Mouse (Mus musculus) cortical plate, adult 2 months (tissue): ENCODE results near the gene Gm10837.

Source experiments
- CTCF ChIP-seq: fragments of 200-500 bp; IDR thresholded peaks from 2 replicates; pipeline ENCODE4 v1.5.1; 2011; ENCODE audit warnings: mild to moderate bottlenecking, control low read depth, low read length; ENCODE audit not compliant: insufficient read depth; ENCODE audit errors: extremely low read depth
- POLR2A ChIP-seq: fragments of 200-500 bp; IDR thresholded peaks from 2 replicates; pipeline ENCODE4 v1.6.1; 2011; ENCODE audit warnings: mild to moderate bottlenecking, low read length, control low read depth; ENCODE audit not compliant: insufficient read depth; ENCODE audit errors: extremely low read depth

DNA sequence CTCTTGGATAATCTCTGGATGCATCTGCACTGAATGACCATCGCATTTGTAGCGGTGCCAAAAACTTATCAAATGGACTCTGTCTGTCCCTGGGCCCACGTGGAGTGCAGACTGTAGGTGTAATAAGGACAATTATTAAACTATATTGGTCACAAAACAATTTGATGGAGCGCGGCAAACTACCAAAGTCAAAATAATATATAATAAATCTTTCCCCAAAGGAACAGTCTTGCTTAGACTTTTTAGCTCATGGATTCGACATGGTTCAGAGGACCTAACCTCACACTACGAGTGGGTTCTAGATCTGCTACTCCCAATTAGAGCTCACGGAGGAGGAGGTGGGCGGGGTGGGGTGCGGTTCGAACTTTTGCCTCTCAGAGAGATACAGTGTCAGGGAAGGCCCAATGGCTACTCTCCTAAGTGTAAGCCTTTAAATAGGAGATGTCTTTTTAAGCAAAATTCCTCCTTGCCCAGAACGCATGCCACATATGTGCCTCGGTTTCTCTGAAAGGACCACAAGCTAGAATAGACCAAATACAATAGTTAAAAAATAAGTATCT lies 24.4 kb upstream of the Gm10837 start:
- TF ChIP-seq CTCF, result no peak
- no peak for TF ChIP-seq POLR2A
